Mouse (Mus musculus) hindbrain, embryonic 14.5 days (tissue): ENCODE measurements around the gene Tbc1d16. TPM values are rescaled to one million over a fixed set of nuclear protein-coding genes. Genes with fewer than 3 reads are reported as not detected.
A peak's percentile ranks its signal among the peaks of the same experiment; 100 is the strongest.

ENCODE experiments used
- ATAC-seq: fragments of 200-750 bp; cut with Nextera tagmentation; 2 replicates; pipeline ENCODE4 v1.8.0; 2017; ENCODE audit warnings: moderate number of reproducible peaks, mild to moderate bottlenecking, moderate TSS enrichment, moderate library complexity; ENCODE audit not compliant: low FRiP score
- DNase-seq: peaks from one replicate; pipeline ENCODE4 v3.0.0-alpha.2; 2015; ENCODE audit warnings: low spot score
- H3K27ac ChIP-seq: fragments of 300-500 bp; sonication (generic); 2 replicates; pipeline ENCODE4 v1.5.1; 2014; ENCODE audit warnings: mild to moderate bottlenecking, moderate library complexity
- H3K27me3 ChIP-seq: fragments of 300-500 bp; sonication (generic); 2 replicates; pipeline ENCODE4 v1.6.1; 2014; ENCODE audit warnings: mild to moderate bottlenecking, low read length, mixed read lengths; ENCODE audit not compliant: control insufficient read depth, insufficient read depth
- H3K36me3 ChIP-seq: fragments of 300-500 bp; sonication (generic); replicated peaks from 2 replicates; pipeline ENCODE4 v1.6.1; 2014; ENCODE audit not compliant: control insufficient read depth, insufficient read depth
- H3K4me1 ChIP-seq: fragments of 300-500 bp; sonication (generic); replicated peaks from 2 replicates; pipeline ENCODE4 v1.6.1; 2014; ENCODE audit warnings: antibody characterized with exemption, low read length, mixed read lengths; ENCODE audit not compliant: control insufficient read depth, insufficient read depth
- H3K4me2 ChIP-seq: fragments of 300-500 bp; sonication (generic); replicated peaks from 2 replicates; pipeline ENCODE4 v1.6.1; 2014; ENCODE audit warnings: mild to moderate bottlenecking, moderate library complexity
- H3K4me3 ChIP-seq: fragments of 300-500 bp; sonication (generic); replicated peaks from 2 replicates; pipeline ENCODE4 v1.5.1; 2014; ENCODE audit warnings: mild to moderate bottlenecking, low read length
- H3K9ac ChIP-seq: fragments of 300-500 bp; sonication (generic); 2 replicates; pipeline ENCODE4 v1.6.1; 2014
- H3K9me3 ChIP-seq: fragments of 300-500 bp; sonication (generic); 2 replicates; pipeline ENCODE4 v1.6.1; 2016; ENCODE audit warnings: low read length; ENCODE audit not compliant: control insufficient read depth
- WGBS: fragments of 180-500 bp; shearing (Covaris S2); extraction: QIAGEN DNeasy Blood & Tissue Kit; methylation state at CpG from one replicate; pipeline ENCODE4 v1.1.7; 2014; 5-methylcytosine and 5-hydroxymethylcytosine counted together
- polyA plus RNA-seq: library from polyadenylated mRNA; unstranded; fragments of >200 nt; fragmentation: Nextera tagmentation; extraction: Ambion mirVana; gene quantifications from 2 replicates; pipeline ENCODE4 v1.2.1, GENCODE M21; 2014

Gene Tbc1d16
- polyA plus RNA-seq, 1 experiment from 2014 or later, result 41.2 TPM

DNA sequence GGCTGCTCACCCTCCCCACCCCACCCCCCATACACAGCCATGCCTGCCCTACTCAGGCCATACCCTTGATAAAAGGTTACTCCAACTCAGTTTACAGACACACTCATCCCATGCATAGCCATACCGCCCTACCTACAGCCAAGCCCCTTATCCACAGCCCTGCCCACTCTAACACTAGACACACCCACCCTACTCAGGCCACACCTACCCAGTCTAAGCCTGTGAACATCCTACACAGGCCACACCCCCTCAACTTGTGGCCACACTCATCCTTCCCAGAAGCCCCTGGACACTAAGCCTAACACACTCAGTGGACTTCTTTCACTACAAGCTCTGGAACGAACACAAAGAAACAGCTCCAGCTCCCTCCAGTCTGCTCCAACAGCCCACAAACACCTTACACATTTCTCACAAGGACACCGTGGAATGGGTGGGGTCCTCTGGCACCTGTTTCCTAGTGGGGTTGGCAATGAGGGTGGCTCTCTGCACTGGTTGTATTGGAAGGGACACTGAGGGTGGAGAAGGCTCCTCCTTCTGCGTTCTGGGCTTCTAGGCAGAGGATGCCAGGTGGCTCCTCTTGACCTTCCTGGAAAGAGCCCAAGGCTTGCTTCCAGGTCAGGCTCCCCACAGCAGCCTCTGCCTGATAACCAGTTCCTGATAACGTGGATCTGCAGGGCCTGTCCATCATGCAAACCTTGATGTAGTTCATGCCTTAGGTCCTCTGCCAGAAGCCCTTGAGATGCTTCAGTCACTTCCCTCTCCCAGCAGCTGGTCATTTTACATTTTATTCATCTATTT, 104.6 kb downstream of the Tbc1d16 start:
- no peak overlapping the region for H3K4me2 ChIP-seq
- DNase-seq (no peak), ATAC-seq (no peak; the same call in 1 of the 2 replicates)
- H3K4me1 ChIP-seq, result peaks cover 32% of the 10 kb centered on the region
- no peaks in the 10 kb centered on the region for H3K27me3 ChIP-seq
- H3K27ac ChIP-seq, result no peak overlapping the region
- WGBS, result 86% methylated on average over 5 of the region's 5 CpGs
- no peaks in the 10 kb centered on the region for H3K9me3 ChIP-seq
- H3K4me3 ChIP-seq, result no peak overlapping the region
- H3K36me3 ChIP-seq, result no peaks in the 10 kb centered on the region
- no peak overlapping the region for H3K9ac ChIP-seq

DNA sequence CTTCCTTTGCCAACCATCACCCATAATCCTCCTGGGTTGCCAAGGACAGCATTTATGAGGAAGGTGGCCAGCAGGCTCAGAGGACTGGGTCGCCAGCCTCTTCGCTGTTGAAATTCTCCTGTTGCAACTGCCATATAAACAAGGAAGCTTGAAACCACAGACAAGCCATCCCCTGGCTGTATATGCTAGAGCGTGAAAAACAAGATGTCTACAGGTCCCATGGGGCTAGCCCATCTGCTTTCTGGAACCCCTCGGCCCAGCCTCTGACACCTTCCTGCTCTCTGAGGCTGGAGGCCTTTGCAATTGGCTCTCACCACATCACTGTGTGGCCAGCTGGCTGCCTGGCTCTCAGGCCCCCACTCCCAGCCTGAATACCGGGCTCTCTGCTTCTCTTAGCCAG, 105.9 kb downstream of the Tbc1d16 start:
- no peaks in the 10 kb centered on the region for H3K9me3 ChIP-seq
- WGBS, result 70% methylated on average over 5 of the region's 5 CpGs
- no peaks in the 10 kb centered on the region for H3K27me3 ChIP-seq
- H3K4me1 ChIP-seq, result peaks cover 29% of the 10 kb centered on the region
- no peaks in the 10 kb centered on the region for H3K36me3 ChIP-seq
- H3K4me3 ChIP-seq, result no peak overlapping the region
- DNase-seq (no peak), ATAC-seq (no peak)
- no peak overlapping the region for H3K27ac ChIP-seq
- no peak overlapping the region for H3K4me2 ChIP-seq
- H3K9ac ChIP-seq, result no peak overlapping the region

DNA sequence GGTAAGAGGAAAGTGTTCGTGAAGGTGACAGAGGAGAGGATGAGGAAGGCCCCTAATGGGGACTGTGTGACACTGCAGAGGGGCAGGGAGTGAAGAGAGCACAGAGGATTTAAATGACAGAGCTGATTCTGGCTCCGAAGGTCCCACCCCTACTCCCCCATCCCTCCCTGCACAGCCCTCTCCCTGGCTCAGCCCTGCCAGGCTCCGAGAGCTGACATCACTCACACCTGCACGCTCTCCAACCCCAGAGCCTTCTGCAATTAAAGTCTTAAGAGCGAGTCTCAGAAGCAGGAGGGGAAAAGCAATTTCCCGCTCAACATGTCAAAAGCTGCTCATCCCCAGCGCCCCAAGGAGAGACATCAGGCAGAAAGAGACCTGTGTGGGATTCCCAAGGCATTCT, 109.4 kb downstream of the Tbc1d16 start:
- Histone ChIP-seq H3K9ac (no peak overlapping the region), H3K27me3 (no peaks in the 10 kb centered on the region), H3K9me3 (no peaks in the 10 kb centered on the region), H3K27ac (no peak overlapping the region), H3K4me2 (no peak overlapping the region), H3K4me3 (no peak overlapping the region), H3K4me1 (peaks cover 11% of the 10 kb centered on the region), H3K36me3 (no peaks in the 10 kb centered on the region)
- ATAC-seq (no peak; the same call in 1 of the 2 replicates), DNase-seq (no peak)
- 25% methylated on average over 7 of the region's 7 CpGs for WGBS

DNA sequence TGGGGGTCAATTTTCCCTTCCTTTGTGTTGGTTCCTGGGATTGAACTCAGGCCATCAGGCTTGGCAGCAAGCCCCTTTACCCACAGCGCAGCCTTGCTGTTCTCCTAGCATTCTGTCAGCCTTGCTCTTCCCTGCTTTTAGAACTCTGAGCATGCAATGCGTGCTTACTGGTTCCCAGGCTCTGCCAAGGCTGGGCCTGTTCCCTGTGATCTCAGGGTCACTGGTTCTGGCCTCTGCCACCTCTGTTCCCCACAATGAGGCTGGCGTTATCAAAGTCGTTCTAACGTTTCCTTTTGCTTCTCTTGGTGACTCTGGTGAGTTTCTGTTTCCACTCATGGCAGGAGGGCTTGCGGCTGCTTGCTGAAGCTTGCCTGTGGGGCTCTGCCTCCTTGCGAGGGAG, 110.4 kb downstream of the Tbc1d16 start:
- WGBS, result 47% methylated on average over 7 of the region's 7 CpGs
- no peak overlapping the region for H3K9ac ChIP-seq

DNA sequence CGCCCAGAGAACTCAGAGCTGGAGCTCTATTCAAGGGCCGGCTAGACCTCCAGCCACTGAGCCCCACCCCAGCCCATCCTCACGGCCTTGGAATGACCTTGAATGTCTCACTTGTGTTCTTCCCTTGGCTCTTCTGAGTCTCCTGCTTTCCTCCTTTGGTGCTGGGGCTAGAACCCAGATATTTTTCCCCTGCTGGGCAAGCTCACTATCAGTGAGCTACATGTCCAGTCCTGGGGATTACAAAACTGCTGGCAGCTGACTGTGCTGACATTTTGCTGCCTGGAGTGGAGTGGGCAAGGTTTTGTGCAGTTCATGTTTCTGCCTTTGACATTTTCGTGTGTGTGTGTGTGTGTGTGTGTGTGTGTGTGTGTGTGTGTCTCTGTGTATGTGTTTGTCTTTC, 111.3 kb downstream of the Tbc1d16 start:
- no peaks in the 10 kb centered on the region for H3K36me3 ChIP-seq
- H3K4me3 ChIP-seq, result no peak overlapping the region
- 85% methylated on average over 4 of the region's 4 CpGs for WGBS
- DNase-seq (no peak), ATAC-seq (no peak)
- H3K4me1 ChIP-seq, result peaks cover 11% of the 10 kb centered on the region
- H3K9me3 ChIP-seq, result no peaks in the 10 kb centered on the region
- no peak overlapping the region for H3K4me2 ChIP-seq
- H3K27me3 ChIP-seq, result no peaks in the 10 kb centered on the region
- H3K9ac ChIP-seq, result no peak overlapping the region
- H3K27ac ChIP-seq, result no peak overlapping the region

More for the DNA sequence above, 110.4 kb downstream of the Tbc1d16 start:
- H3K27me3 ChIP-seq, result no peaks in the 10 kb centered on the region
- ATAC-seq, result no peak
- no peak overlapping the region for H3K4me2 ChIP-seq
- no peaks in the 10 kb centered on the region for H3K36me3 ChIP-seq
- H3K27ac ChIP-seq, result peak overlapping the region; percentile 14; the same call in 1 of the 2 replicates
- no peaks in the 10 kb centered on the region for H3K9me3 ChIP-seq
- peaks cover 11% of the 10 kb centered on the region for H3K4me1 ChIP-seq
- no peak for DNase-seq
- no peak overlapping the region for H3K4me3 ChIP-seq

DNA sequence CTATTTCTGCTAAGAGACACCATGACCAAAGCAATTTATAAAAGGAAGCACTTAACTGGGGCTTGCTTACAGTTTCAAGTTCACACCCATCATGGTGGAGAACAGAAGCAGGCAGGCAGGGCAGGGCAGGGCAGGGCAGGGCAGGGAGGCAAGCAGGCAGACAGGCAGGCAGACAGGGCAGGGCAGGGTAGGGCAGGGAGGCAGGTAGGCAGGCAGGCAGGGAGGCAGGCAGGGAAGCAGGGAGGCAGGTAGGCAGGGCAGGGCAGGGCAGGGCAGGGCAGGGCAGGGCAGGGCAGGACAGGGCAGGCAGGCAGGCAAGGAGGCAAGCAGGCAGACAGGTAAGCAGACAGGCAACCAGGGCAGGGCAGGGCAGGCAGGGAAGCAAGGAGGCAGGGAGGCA, 115.6 kb downstream of the Tbc1d16 start:
- no peaks in the 10 kb centered on the region for H3K36me3 ChIP-seq
- ATAC-seq (no peak), DNase-seq (no peak)
- no peaks in the 10 kb centered on the region for H3K9me3 ChIP-seq
- H3K27ac ChIP-seq, result no peak overlapping the region
- no peaks in the 10 kb centered on the region for H3K27me3 ChIP-seq
- H3K4me3 ChIP-seq, result no peak overlapping the region
- H3K4me2 ChIP-seq, result no peak overlapping the region
- no peaks in the 10 kb centered on the region for H3K4me1 ChIP-seq
- no peak overlapping the region for H3K9ac ChIP-seq

DNA sequence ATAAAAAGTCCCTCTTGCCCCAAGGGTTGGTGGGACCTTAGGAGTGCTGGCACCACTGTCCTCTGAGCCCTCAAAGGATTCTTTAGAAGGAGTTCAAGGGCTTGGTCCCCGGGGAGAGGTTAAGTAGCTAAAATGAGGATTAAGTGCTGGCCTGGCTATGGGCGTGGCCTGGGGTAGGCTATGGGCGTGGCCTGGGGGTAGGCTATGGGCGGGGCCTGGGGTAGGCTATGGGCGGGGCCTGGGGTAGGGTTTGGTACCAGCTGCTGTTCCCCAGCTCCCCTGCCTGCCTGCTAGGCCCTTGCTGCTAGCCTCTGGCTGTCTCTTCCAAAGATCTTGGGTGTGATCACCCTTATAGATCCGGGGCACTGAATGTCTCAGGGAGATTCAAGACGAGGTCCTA, 117.0 kb downstream of the Tbc1d16 start:
- no peaks in the 10 kb centered on the region for H3K4me1 ChIP-seq
- no peaks in the 10 kb centered on the region for H3K36me3 ChIP-seq
- H3K9ac ChIP-seq, result no peak overlapping the region
- 19% methylated on average over 7 of the region's 7 CpGs for WGBS
- H3K27me3 ChIP-seq, result no peaks in the 10 kb centered on the region
- DNase-seq (no peak), ATAC-seq (no peak)
- no peak overlapping the region for H3K4me3 ChIP-seq
- no peak overlapping the region for H3K27ac ChIP-seq
- no peaks in the 10 kb centered on the region for H3K9me3 ChIP-seq
- H3K4me2 ChIP-seq, result no peak overlapping the region

DNA sequence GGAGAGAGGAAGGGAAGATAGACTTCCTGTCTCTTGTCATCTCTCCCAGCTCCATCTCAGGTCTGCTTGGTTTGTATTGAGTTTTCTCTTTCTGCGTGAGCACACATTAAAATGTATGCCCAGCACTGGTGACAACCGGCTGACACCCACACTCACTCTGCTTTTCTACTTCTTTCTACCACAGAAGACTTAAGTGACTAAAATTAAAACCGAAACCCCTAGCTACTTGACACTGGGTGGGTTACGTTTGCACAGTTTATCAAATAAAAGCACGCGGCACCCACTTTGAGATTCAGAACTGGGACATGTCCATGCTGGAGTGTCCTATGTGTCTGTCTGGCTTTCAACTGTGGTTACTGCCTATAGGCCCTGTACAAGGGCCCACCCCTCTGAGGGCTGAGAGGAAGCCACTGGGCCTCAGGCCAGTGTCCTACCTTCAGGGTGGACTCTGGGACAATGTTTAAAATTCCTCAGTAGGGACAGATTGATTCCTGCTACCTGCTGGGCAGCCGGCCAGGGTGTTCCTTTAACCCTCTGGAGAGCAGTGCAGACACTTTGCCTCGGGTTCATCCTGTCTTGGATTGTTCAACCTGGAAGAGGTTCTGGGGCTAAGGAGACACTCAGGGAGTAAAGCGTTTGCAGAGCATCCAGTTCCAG, 118.8 kb downstream of the Tbc1d16 start:
- peaks cover 6% of the 10 kb centered on the region; the same call in 1 of the 2 replicates for H3K4me1 ChIP-seq
- H3K4me2 ChIP-seq, result no peak overlapping the region
- DNase-seq (no peak), ATAC-seq (no peak)
- WGBS, result 81% methylated on average over 9 of the region's 9 CpGs
- H3K9me3 ChIP-seq, result no peaks in the 10 kb centered on the region
- H3K4me3 ChIP-seq, result no peak overlapping the region
- H3K27me3 ChIP-seq, result no peaks in the 10 kb centered on the region
- no peaks in the 10 kb centered on the region for H3K36me3 ChIP-seq
- H3K9ac ChIP-seq, result no peak overlapping the region
- no peak overlapping the region for H3K27ac ChIP-seq

DNA sequence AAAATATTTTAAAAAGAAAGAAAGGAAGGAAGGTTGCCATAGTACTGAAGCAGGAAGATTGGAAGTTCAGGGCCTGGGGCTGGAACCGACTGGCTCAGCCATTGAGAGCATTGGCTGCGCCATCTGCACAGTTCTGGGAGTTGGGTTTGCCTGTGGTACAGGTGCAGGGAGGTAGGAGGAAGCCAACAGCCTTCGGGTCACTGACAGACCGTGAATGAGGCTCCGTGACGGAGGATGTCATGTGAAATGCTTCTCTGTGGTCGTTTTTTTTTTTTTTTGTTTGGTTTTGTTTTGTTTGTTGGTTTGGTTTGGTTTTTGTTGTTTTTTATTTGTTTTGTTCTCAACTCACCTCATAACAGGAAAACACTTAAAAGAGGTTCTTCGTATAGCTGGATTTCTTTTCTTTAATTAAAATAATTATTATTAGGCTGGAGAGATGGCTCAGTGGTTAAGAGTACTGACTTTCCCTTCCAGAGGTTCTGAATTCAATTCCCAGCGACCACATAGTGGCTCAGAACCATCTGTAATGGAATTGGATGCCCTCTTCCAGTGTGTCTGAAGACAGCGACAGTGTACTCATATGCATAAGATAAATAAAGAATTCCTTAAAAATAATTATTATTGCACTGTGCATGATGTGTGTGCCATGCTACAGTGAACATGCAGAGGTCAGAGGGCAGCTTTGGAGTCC, 119.6 kb downstream of the Tbc1d16 start:
- Histone ChIP-seq H3K9me3 (no peaks in the 10 kb centered on the region), H3K4me2 (no peak overlapping the region), H3K4me1 (peaks cover 6% of the 10 kb centered on the region; the same call in 1 of the 2 replicates), H3K27ac (no peak overlapping the region), H3K4me3 (no peak overlapping the region), H3K36me3 (no peaks in the 10 kb centered on the region), H3K9ac (no peak overlapping the region), H3K27me3 (no peaks in the 10 kb centered on the region)
- 81% methylated on average over 10 of the region's 10 CpGs for WGBS
- ATAC-seq (no peak), DNase-seq (no peak)
